Mouse (Mus musculus): ENCODE measurements at regions not wholly inside any gene's neighbourhood (a gene's known extent, or its start where the extent isn't known, plus 50 kb on each side); places are given as distances from the start of the nearest gene placed in this dataset.

- TF ChIP-seq E2F4 (IDR thresholded peaks at IDR 0.05; ENCODE audit: insufficient replicate concordance, low read depth, low read length) (no peak), CTCF (conservative IDR thresholded peaks at IDR 0.05 in 1 of 2, IDR thresholded peaks at IDR 0.05 in 1 of 2; ENCODE audit: low read depth in 2 of 2, low read length in 2 of 2) (no peak)
Observed at GRCm38 (mm10) chr14:62088174-62088573, 204.2 kb upstream of the Rnaseh2b start.

Data from CH12.LX (cell line).